Mouse (Mus musculus): Measurements from ENCODE around the gene Hoxa3.

Gene Hoxa3

GRCm38 (mm10) chr6:52218643-52219215 is 5.6 kb upstream of the Hoxa3 start:
- no peak for DNase-seq

DNA sequence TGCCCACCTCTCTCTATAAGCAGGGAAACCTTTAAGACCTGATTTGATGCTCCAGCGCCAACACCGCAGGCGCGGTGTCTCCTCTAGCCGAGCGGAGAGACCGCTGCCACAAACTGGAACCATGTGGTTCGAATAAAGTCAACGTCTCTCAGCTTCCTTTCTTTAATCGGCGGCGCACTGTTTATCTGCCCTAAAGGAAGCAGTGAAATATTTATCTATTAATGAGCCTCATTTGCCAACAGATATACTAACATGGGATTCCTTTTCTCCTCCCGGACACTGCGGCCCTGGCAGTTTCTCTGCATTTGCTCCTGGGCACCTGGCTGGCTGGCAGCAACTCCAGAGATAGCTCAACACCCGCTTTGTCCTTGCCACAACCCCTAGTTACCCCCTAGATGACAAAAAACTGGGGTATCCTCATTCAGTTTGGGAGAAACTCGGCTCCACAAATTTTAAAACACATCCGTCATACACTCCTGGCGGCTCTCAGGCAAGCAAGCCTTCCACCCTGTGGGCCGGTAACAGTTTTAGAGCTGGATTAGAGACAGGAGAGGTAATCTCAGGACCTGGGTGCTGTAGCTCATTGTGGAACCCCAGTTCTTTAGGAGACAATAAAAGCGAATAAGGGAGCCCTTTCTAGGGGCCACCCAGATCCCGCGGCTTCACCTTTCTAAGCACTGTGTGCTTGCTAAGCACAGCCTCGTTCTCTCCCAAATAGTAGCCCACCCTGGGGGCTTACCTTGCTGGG is 4.9 kb upstream of the Hoxa3 start:
- no peak for DNase-seq

DNA sequence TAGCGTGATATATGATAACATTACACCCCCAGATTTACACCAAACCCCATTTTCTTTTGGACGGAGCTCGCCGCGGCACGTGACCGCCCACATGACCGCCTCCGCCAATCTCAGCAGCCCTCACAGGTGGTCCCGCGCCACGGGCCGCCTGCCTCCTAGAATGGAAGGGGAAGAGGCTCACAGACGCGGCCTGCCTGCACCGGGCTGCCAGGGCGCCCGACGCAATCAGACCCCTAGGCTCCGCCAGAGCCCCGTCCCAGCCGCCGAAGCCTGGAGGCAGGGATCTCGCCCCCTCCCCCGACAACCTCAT is 4.3 kb upstream of the Hoxa3 start:
- DNase-seq, result no peak

DNA sequence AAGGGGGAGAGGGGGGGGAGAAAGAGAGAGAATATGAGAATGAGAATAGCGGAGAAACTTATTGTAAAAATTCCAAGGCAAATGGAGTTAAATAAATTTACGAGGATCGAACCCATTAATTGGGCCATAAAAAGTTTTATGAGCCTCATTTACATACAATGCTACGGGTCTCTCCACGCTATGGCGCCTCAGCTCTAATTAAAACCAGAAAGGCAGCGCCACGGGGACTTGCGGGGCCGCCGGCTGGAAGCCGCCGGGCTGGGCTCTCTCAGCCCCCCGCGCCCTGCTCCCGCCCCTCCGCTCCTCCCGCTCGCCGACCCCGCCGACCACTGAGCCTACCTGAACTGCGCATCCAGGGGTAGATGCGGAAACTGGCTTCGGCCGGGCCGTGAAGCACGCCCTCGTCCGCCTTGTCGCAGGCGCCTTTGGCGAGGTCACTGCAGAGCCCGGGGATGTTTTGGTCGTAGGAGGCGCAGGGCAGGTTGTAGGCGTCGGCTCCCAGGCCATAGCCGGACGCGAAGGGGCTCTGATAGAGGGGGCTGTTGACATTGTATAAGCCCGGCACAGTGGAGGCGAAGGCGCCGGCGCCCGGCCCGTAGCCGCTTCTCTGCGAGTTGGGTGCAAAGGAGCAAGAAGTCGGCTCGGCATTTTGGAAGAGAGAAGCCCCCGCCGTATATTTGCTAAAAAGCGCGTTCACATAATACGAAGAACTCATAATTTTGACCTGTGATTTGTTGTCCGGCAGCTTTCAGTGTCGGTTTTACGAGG is 3.7 kb upstream of the Hoxa3 start:
- no peak for DNase-seq

GRCm38 (mm10) chr6:52215771-52216535 is 2.8 kb upstream of the Hoxa3 start:
- no peak for DNase-seq

DNA sequence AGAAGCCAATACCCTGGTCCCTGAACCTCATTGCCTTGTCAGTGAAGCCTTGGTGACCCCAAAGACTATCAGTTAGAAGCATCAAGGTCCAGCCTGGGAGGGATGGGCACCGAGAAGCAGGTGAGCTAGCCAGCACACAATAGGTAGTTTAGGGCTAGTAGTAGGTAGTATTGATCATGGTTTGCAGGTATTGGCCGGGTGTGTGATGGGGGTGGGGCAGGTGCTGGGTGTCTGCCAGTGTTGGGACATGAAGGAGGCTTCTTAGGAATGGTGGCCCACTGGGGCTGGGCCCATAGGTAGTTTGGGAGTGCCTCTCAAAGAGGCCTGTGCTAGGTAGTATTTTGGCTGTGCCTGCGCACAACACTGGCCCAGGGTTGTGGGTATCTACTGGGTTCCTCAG is 1.9 kb upstream of the Hoxa3 start:
- DNase-seq, result no peak

DNA sequence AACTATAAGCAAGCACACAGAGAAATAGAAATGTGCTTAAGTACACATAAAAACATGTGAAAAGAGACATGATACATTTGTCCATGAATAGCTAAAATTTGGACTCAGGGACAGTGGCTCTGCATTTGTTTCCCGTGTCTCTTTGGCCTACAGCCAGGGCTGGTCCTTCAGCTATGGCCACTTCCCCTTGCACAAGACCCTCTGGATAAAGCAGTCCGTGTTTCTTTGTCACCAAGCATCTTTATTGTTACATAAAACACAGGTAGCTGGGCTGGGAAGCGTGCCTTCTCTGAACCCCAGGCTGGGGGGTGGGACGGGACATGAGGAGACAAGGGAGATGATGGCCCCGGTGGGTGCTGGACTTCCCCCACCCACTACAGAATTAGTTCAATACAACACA is 1.1 kb upstream of the Hoxa3 start:
- DNase-seq, result no peak

DNA sequence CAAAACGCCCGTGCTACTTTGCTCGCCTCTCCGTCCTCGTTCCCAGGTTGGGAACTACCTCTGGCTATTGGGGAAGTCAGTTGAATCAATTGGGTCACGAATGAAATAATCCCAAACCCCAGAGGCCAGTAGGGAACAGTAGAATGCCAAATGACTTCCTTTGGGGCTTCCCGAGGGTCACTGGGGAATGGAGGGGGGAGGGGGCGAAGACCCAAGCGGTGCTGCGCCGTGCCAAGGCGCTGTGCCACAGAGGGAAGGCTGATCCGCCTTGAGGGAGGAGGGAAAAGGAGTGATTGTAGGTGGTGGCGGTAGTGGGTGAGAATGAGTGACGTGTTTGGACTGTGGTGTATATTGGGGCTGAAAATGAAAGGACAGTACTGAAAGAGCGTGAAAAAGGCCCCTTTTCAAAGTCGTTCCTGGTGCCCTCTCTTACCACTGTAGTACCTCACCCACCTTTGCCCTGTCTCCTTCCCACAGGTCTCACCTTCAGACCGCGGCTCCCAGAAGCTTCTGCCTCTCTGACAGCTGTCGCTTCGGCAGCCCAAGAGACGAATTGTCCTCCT is 499 bp downstream of the Hoxa3 start:
- DNase-seq, result no peak

GRCm38 (mm10) chr6:52211961-52212360 is 1.2 kb downstream of the Hoxa3 start:
- DNase-seq, result no peak

GRCm38 (mm10) chr6:52211170-52211935 is 1.8 kb downstream of the Hoxa3 start:
- DNase-seq, result peak; percentile 30

DNA sequence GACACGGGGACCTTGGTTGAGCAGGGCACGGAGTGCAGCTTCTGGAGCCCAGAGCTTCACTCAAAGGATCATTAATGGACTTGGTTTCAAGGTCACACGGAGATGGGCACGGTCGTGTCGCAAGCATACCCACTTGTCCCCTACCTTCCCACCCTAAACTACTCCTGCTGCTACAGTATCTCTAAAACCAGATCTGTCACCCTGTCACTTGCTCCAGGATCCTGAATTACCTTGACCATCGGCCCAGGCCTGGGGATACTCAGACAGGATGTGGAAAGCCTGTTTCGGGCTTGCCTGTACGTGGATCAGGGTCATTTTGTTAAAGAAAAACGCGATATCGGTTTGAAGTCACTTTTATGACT is 3.5 kb downstream of the Hoxa3 start:
- DNase-seq, result no peak

DNA sequence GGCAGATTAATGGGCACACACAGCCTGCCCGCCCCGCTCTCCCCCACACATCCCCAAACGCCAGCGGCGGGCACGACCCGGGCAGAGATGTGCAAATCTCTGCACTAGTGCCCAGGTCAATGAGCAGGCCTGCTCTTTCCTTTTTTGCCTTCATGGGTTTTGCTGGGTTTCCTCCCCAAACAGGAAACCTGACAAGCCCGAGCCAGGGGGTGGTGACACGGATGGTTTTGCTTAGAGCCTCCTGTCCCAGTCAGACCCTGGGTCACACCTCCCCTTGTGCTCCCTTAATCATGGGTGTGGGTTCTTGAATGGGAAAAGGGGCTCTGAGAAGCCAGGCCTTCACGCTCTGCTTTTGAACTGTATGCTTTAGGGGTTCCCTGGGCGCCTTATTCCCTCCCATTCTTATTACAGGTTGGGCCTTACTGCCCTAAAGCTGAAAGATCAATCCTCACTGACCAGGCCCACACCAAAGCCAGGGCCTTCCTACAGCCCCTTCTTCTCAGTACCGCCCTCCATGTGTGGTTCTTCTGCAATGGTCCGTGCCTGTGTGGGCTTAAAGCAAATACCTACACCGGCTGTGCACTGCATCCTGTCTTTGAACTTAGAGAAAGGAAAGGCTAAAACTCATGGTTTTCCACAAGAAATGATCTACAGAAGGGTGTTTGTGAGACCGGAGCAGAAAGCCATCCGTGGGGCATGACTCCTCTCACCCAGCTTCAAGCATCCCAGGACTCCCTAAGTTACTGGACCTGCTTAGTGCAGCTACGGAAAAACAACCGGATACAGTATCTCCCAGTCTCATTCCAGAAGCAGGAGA is 4.1 kb downstream of the Hoxa3 start:
- no peak for DNase-seq

GRCm38 (mm10) chr6:52208072-52208867 is 4.9 kb downstream of the Hoxa3 start, which contains the start of gene Hoxa6:
Gene Hoxa6 (minus strand): TSS chr6:52208722.
- no peak for DNase-seq

DNA sequence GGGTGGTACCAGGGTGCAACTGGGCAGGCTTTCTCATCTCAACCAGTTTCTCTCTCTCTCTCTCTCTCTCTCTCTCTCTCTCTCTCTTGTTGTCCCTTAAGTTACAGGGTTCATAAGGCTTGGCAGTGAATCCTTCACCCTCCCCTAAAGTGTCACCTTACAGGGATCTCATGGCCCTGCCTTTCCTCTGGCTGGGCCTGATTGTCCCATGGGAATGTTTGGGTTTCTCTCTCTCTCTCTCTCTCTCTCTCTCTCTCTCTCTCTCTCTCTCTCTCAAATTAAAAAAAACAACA is 5.5 kb downstream of the Hoxa3 start:
- DNase-seq, result no peak

DNA sequence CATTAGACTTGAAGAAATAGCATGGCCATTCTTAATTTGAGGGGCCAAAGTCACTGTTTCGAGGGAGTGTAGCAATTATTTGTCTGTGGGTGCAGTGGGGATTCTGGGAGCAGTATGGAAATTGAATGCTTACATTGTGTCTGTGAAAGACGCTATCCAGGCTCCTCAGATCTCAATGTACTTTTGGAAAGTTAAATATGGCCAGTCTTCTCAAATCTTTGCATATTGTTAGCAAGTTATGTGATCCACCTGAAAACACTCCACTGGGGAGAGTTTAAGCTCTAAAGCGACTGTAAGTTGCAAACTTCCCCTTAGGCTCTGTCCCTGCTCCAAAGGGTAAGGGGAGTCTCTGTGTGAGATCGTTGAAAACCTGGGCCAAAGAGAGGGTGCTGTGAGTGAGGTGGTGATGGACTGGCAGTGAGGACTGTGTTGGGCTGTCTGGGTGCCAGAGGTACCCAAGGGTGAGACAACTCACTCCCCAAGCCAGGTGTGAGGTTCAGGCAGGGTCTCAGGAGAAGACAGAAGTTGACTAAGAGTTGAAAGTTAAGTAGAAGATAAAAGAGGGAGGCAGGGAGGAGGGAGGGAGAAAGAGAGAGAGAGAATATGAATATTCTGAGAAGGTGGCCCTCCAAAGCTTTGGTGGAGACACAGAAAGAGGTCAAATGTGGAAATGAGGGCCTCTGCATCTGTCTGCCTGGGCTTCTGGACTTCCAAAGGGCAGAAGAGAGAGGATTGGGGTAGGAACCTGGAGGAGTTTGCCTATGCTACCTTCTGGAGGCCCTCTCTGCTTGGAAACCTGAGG is 6.1 kb downstream of the Hoxa3 start:
- no peak for DNase-seq

- DNase-seq, result no peak
These were observed 7.2 kb downstream of the Hoxa3 start for GRCm38 (mm10) chr6:52205638-52206621.

- no peak for DNase-seq
These were observed 7.9 kb downstream of the Hoxa3 start for GRCm38 (mm10) chr6:52205221-52205620.

DNA sequence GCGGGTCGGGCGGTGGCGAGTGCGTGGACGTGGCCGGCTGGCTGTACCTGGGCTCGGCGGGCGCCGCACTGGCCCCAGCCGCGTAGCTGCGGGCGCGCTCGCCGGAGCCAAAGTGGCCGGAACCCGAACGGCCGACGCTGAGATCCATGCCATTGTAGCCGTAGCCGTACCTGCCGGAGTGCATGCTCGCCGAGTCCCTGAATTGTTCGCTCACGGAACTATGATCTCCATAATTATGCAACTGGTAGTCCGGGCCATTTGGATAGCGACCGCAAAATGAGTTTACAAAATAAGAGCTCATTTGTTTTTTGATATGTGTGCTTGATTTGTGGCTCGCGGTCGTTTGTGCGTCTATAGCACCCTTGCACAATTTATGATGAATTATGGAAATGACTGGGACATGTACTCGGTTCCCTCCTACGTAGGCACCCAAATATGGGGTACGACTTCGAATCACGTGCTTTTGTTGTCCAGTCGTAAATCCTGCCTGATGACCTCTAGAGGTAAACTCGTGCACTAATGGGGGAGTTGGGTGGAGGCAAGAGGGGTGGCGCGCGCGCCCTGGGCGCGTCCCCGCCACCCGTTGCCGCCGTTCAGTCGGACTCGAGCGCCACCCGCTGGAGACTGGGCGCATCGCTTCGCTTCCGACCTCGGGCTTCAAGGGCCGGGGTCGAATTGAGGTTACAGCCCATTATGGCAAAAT is 8.9 kb downstream of the Hoxa3 start, which contains the start of gene Hoxa5:
Gene Hoxa5 (minus strand): TSS at position 538 of the 703 bp plus-strand sequence.
- no peak for DNase-seq

Data from cerebellum, adult 9-10 months (tissue).